Mouse (Mus musculus) olfactory bulb, adult 2 months (tissue): ENCODE data around the gene Tcf12. TPM values are rescaled to one million over a fixed set of nuclear protein-coding genes. Genes with fewer than 3 reads are reported as not detected.

Experiments used
- H3K27ac ChIP-seq: fragments of 200-500 bp; 2 replicates; pipeline ENCODE4 v1.5.1; 2012; ENCODE audit warnings: low read depth, low read length; ENCODE audit not compliant: insufficient read depth
- H3K4me1 ChIP-seq: fragments of 200-500 bp; 2 replicates; pipeline ENCODE4 v1.6.1; 2012; ENCODE audit warnings: low read length; ENCODE audit not compliant: control insufficient read depth, insufficient read depth
- H3K4me3 ChIP-seq: fragments of 200-500 bp; 2 replicates; pipeline ENCODE4 v1.5.1; 2012; ENCODE audit warnings: mild to moderate bottlenecking, low read depth, low read length, moderate library complexity; ENCODE audit not compliant: insufficient read depth
- CTCF ChIP-seq: fragments of 200-500 bp; IDR thresholded peaks from 2 replicates; pipeline ENCODE4 v1.5.1; 2012; ENCODE audit warnings: low read depth, mild to moderate bottlenecking, low read length, moderate library complexity; ENCODE audit not compliant: insufficient read depth
- POLR2A ChIP-seq: fragments of 200-500 bp; IDR thresholded peaks from 2 replicates; pipeline ENCODE4 v1.6.1; 2012; ENCODE audit warnings: mild to moderate bottlenecking, low read depth, low read length, moderate library complexity; ENCODE audit not compliant: insufficient read depth
- WGBS: fragments of 180-500 bp; shearing (Covaris S2); methylation state at CpG from one replicate; pipeline ENCODE4 v1.1.7; 2018; 5-methylcytosine and 5-hydroxymethylcytosine counted together
- polyA plus RNA-seq: library from polyadenylated mRNA; stranded (reverse); fragments of >200 nt; gene quantifications from 2 replicates; pipeline ENCODE4 v1.2.4, GENCODE M21; 2012; ENCODE audit warnings: low replicate concordance; ENCODE audit not compliant: missing spikeins, insufficient read depth, insufficient read length

Gene Tcf12
- polyA plus RNA-seq, 1 experiment = not detected

DNA sequence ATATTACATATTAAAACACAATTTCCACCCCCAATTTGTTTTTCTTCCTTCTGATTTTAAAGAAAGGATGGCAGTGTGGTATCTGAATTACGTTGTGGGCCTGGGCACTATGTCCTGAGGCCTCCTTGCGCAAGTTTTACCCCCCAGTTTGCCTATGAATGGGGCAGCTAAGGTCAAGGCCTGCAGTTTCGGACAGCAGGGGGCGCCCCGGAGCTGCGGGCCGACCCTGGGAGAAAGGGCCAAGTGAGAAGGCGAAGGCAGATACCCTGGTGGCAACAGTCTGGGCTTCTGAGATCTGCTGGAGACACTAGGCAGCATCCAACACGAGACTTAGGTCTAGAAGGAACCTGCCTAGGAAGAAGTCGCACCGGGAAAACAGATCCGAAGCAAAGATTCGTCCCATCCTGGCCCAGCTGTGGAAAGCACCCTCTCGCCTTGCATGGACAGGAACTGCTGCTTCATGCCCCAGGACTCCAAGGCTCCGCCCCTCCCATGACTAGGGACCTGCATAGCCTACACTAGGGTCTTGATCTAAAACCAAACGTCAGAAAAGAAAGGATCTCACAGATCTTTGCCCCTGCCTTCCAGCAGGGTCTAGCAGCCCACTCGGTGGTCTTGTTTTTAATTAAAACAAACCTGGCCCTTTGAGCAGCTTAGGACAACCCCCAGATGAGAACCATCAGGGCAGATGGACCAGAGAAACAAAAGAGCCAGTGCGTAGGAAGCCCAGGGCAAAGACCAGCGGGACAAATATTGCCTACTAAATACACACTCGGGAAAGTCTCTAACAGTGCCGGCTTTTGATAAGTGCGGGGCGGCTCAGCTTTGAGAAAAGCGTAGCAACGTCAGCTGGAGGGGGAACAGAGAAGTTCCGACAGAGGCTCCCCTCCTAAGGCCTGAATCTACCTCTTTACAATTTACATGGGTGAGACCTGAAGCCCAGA is 279.6 kb downstream of the Tcf12 start:
- H3K4me1 ChIP-seq = no peaks in the 10 kb centered on the region
- no peak overlapping the region for H3K27ac ChIP-seq
- TF ChIP-seq CTCF = peak; percentile 86
- TF ChIP-seq POLR2A = no peak
- WGBS = 54% methylated on average over 26 of the region's 26 CpGs
- no peak overlapping the region for H3K4me3 ChIP-seq

DNA sequence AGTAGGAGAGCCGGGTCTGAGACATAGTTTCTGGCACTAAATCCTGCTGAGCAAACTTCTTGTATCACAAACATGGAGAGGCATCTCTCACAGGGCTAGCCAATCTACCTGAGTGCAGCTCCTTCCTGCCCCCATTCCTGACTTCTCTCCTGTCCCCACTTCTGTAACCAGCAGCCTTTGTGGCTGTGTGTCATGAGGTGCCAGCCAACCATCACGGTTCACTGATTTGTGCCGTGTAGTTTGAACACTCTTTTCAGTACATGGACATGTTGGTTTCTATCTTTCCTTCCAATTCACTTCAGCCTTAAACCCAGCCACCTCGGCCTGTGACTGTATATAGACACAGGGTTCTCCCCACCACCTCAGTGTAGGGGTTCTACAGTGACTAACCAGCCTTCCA is 280.7 kb downstream of the Tcf12 start:
- 85% methylated on average over 4 of the region's 4 CpGs for WGBS

DNA sequence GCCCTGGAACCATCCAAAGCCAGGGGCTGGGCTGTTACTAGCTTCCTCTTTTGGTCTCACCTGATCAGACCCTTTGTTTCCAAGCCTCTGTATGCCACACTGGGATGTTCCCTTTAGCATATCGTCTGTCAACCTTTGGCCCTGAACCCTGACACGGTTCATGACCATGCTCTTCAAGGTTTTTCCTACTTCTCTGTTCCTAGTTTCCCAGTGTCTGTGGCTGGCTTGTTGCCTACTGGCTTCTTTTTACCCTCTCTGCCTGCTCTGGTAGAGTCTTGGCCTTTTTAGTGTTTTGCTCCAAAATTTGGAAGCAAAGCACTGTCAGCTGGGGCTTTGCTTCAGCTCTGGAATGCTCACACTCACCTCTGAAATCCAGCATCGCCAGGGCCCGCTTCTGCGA is 281.3 kb downstream of the Tcf12 start:
- WGBS = 75% methylated on average over 5 of the region's 5 CpGs
- Histone ChIP-seq H3K4me3 (no peak overlapping the region), H3K4me1 (peaks cover 12% of the 10 kb centered on the region), H3K27ac (no peak overlapping the region)
- TF ChIP-seq POLR2A = no peak
- TF ChIP-seq CTCF = no peak

More for the DNA sequence above, 280.7 kb downstream of the Tcf12 start:
- Histone ChIP-seq H3K4me1 (peaks cover 7% of the 10 kb centered on the region), H3K27ac (no peak overlapping the region), H3K4me3 (no peak overlapping the region)
- no peak for TF ChIP-seq CTCF
- no peak for TF ChIP-seq POLR2A

DNA sequence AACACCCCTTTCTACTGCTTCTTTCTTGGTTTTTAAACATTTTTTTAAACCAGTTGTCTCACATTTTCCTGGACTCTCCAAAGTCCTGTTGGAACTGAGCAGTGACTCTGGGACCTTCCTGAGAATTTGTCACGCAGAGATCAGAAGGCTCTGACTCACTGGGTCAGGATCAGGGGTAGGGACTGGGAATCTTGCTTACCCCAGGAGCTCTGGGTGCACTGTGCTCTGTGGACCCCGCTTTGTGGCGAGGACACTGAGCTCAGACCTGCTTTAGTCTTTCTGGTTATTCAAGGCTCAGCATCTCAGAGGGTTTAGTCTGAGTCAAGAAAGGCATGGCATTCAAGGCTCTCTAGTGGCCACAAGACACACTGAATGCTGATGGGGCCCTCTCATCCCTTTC is 281.9 kb downstream of the Tcf12 start:
- Histone ChIP-seq H3K4me1 (peaks cover 13% of the 10 kb centered on the region), H3K4me3 (no peak overlapping the region), H3K27ac (no peak overlapping the region)
- TF ChIP-seq POLR2A (no peak), CTCF (no peak)
- 84% methylated on average over 3 of the region's 3 CpGs for WGBS

DNA sequence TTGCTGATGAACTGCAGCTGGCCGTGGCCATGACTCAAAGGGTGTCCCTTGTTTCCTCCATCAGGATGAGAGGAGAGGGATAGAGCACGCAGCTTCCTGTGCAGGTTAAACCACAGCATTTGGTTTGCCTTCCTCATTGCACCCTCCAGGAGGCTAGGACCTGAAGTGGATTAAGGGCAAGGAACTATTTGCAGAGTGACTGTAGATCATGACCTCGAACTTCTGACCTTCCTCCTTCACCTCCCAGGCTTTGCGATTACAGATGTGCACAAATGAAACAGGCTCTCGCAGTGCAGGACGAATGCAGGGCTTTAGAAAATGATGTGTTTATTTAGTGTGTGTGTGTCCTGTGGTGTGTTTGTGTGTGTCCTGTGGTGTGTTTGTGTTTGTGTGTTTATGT is 282.5 kb downstream of the Tcf12 start:
- TF ChIP-seq POLR2A (no peak), CTCF (no peak)
- whole genome bisulfite sequencing = 84% methylated on average over 6 of the region's 6 CpGs
- Histone ChIP-seq H3K27ac (no peak overlapping the region), H3K4me3 (no peak overlapping the region), H3K4me1 (peaks cover 13% of the 10 kb centered on the region)

DNA sequence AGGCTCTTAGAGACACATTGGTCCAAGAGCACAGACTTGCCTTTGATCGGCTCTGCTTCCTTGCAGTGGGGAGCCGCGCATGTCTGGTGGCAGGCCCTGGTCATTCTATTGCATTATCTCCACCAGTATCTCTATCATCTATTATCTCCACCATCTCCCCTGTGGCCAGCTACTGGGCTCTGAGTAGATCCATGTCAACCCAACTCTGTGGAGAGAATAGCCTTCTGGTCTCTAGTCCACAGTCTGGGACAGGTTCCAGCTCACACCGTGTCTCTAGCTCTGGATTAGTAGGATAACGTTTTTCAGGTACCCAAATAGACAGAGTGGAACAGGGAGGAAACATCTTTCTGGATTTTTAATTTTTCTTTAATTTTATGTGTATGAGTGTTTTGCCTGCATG is 284.3 kb downstream of the Tcf12 start:
- Histone ChIP-seq H3K4me3 (no peak overlapping the region), H3K4me1 (peaks cover 13% of the 10 kb centered on the region), H3K27ac (no peak overlapping the region)
- 89% methylated on average over 5 of the region's 5 CpGs for WGBS
- TF ChIP-seq CTCF = no peak
- no peak for TF ChIP-seq POLR2A

DNA sequence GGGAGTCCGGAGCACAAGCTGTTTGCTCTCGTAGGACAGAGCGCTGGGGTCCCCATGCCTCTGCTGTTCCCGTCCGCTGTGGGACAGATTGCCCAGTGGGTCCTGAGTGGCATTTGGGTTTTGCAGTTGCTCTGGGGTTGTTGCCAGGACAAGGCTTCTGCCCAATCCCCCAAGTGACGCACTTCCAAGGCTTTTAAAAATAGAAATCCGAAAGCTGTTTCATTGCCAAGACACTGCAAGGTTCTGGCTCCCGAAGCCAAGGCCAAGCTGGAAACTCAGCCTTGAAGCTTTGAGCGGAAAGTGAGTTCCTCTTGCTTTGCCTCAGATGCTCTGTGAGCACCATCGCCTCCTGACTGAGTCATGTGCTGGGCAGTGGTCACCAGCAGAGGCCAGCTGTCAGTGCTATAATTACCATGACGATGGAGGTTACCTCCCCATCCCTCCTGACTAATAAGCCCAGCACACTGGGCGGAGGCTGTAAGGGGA is 285.6 kb downstream of the Tcf12 start:
- no peak for TF ChIP-seq POLR2A
- TF ChIP-seq CTCF = no peak
- WGBS = 22% methylated on average over 12 of the region's 12 CpGs
- Histone ChIP-seq H3K4me1 (peaks cover 13% of the 10 kb centered on the region), H3K4me3 (no peak overlapping the region), H3K27ac (peak overlapping the region; percentile 89)

DNA sequence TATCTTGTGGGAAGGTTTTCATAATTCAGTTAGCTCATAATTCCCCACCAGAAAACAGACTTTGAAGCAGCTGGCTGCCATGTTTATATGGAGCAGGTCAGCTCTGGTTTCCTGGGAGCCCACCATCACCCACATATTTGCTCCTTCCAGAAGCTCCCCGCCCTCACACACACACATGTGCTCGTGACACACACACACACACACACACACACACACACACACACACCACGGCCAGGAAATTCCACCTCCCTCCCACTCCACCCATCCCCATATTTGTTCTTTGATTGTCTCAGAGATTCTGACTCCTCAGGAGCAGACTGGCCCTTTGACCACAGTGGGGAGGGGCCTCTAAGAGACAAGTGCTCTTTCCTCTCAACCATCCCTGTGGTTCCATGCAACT is 289.7 kb downstream of the Tcf12 start:
- no peak overlapping the region for H3K4me3 ChIP-seq
- peaks cover 17% of the 10 kb centered on the region for H3K4me1 ChIP-seq
- H3K27ac ChIP-seq = no peak overlapping the region
- TF ChIP-seq POLR2A (no peak), CTCF (no peak)
- WGBS = 95% methylated on average over 3 of the region's 3 CpGs

DNA sequence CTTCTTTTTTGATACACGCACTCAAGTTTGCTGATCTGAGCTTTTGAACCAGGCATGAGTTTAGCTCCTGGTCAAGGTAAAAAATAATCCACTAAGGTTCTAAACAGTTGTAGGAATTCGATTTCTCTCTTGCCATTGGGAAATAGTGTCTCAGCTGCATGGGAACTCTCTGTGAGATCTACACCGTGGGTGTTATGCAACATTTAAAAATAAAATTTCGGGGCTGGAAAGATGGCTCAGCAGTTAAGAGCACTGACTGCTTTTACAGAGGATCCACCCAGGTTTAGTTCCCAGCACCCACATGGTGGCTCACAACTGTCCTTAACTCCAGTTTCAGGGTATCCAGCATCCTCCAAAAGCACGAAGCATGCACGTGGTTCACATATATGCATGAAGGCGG is 293.2 kb downstream of the Tcf12 start:
- TF ChIP-seq POLR2A = no peak
- no peak for TF ChIP-seq CTCF
- no peak overlapping the region for H3K27ac ChIP-seq
- WGBS = 69% methylated on average over 7 of the region's 7 CpGs
- H3K4me3 ChIP-seq = no peak overlapping the region
- H3K4me1 ChIP-seq = peaks cover 10% of the 10 kb centered on the region
